Mouse (Mus musculus) gastrocnemius, postnatal 36 days (tissue): ENCODE data around the gene Gm21992. TPM values are rescaled to one million over a fixed set of nuclear protein-coding genes. Genes with fewer than 3 reads are reported as not detected.

Experiments used
- DNase-seq, 2 experiments: peaks; one replicate each; pipeline ENCODE4 v3.0.0; 2022
- intact Hi-C: fragments of 180-260 bp; cut with DNase I; formaldehyde crosslinking; loops from one replicate; pipeline ENCODE4 v1.15.1; 2025
- long read RNA-seq, 2 experiments: library from polyadenylated mRNA; stranded (forward); transcript quantifications; one replicate each; pipeline ENCODE4 v2.0.0; 2021
- total RNA-seq, 2 experiments: library from RNA; stranded (reverse); gene quantifications; 2 replicates each; pipeline ENCODE4 v1.2.3; 2021

Gm21992 gene
- total RNA-seq, result 10 to 100 TPM in 1 of 2 experiments, 1 to 10 TPM in 1; 9.3 to 12.0 TPM
- long read RNA-seq, experiment 1, partial matches to known transcripts, result 0 of 2 reads
- long read RNA-seq, experiment 1, other reads (novel, unspliced or antisense), result 2 of 2 reads
- long read RNA-seq, experiment 2, partial matches to known transcripts, result 1 of 2 reads
- long read RNA-seq, experiment 2, other reads (novel, unspliced or antisense), result 1 of 2 reads

GRCm38 (mm10) chr19:4811063-4811908 is at the start of gene Gm21992, which contains the start of gene Rbm14:
Gene Gm21992 (minus strand): TSS chr19:4811612.
Gene Rbm14 (minus strand): TSS chr19:4811634.
- intact Hi-C loops, result loop anchor here (5.0 kb wide), 1 partner anchor 54 kb away; the partner anchor contains the start of gene Rbm4b
- peak; percentile 98 for DNase-seq

- intact Hi-C loops, result no loop called here
- DNase-seq, result no peak
Measured at GRCm38 (mm10) chr19:4859081-4859480, 47.7 kb upstream of the Gm21992 start.

DNA sequence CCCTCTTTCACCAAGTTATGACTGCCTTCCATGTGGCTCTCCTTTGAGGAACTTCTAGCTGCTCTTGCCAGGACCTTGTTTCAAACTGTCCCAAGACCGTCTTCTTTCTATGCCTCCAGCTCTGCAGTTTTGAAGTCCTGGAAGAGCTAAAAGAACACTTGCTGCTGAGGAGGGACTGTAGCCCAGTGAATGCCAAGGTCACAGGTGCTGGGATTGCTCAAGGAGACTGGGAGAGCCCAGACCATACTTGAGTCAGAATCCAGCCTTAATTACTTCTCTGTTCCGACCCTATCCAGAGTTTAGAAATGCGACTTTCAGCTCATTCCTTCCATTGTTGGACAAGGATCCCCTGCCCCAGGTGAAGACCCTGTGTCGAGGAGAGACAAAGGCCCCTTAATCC is 44.5 kb upstream of the Gm21992 start:
- no peak for DNase-seq
- intact Hi-C loops, result no loop called here

DNA sequence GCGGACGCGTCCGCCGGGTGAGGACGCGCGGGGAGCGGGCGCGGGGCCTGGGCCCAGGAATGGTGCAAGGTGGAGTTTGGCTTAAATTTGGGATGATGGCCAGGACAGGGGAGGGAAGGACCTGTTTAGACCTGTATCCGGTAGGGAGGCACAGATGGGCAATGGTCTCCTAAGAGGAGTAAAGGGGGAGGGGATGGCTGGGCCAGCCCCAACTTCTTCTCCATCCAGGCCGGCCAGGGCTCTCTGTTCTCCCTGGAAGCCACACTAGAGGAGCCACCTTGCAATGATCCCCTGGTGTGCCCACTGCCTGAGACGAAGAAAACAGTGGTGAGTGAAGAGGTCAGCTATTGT is 44.0 kb upstream of the Gm21992 start:
- no peak for DNase-seq
- intact Hi-C loops, result no loop called here

GRCm38 (mm10) chr19:4854552-4855469 is 43.4 kb upstream of the Gm21992 start, which contains the start of gene Ctsf:
Gene Ctsf (plus strand): TSS chr19:4855130.
- intact Hi-C loops, result no loop called here
- DNase-seq, result peak; percentile 86 to 91

- intact Hi-C loops, result no loop called here
- no peak for DNase-seq
Measured at GRCm38 (mm10) chr19:4850281-4850680, 38.9 kb upstream of the Gm21992 start.

- DNase-seq, result no peak
- intact Hi-C loops, result loop anchor here (10.0 kb wide), 1 partner anchor 355 kb away; the partner anchor contains the start of gene 2010003K11Rik
Measured at GRCm38 (mm10) chr19:4849800-4850199, 38.4 kb upstream of the Gm21992 start.

- intact Hi-C loops, result loop anchor here (1.0 to 10.0 kb wide), 2 partner anchors 92 to 353 kb away; partner anchors contain the start of gene 2010003K11Rik
- DNase-seq, result no peak
Measured at GRCm38 (mm10) chr19:4847490-4847889, 36.1 kb upstream of the Gm21992 start.

DNA sequence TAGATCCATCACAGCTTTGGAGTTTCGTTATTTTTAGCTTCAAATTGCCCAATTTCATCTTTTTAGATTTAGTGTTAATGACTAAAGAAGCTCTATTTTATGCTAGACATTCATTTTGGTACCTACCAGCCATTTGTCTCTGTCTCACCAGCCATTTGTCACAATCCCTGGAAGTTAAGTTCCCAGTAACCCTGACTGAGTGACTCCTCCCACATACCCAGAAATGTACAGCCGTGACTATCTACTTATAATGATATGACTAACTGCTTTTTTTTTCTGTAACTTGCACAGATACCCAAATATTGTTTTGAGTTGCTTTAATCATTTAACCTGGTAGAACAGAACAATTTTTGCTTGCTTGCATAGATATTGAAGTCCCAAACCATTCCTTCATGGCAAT is 34.4 kb upstream of the Gm21992 start:
- intact Hi-C loops, result loop anchor here (10.0 kb wide), 1 partner anchor 351 kb away; the partner anchor contains the start of gene 2010003K11Rik
- no peak for DNase-seq

GRCm38 (mm10) chr19:4842611-4843010 is 31.2 kb upstream of the Gm21992 start:
- intact Hi-C loops, result loop anchor here (5.0 to 10.0 kb wide), 2 partner anchors 210 to 348 kb away; partner anchors contain the start of gene 2010003K11Rik
- no peak for DNase-seq

GRCm38 (mm10) chr19:4840848-4841247 is 29.4 kb upstream of the Gm21992 start:
- no peak for DNase-seq
- intact Hi-C loops, result loop anchor here (5.0 to 10.0 kb wide), 2 partner anchors 209 to 346 kb away; partner anchors contain the start of gene 2010003K11Rik

DNA sequence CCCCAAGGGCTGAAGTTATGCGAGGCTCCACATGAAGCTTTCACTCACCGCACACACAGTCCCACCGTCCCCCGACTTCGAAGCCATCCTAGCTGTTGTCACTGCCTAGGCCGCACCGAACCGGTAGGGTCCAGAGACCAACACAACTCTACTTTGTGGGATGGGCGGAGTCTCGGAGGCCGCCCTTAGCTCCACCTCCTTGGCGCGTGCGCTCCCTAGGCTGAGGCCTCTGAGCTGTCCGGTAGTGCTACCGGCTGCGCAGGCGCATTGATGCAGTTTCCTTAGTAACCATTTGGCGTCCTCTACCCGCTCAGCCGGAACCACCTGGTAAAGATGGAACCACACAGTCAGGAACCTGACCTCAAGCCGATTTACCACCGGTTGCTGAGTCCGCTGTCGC is 27.7 kb upstream of the Gm21992 start, which contains the start of the genes Ccs and Ccdc87:
Gene Ccs, minus strand, starts transcription at position 184 of the 400 bp plus-strand sequence.
Gene Ccdc87, plus strand, starts transcription at position 218 of the 400 bp plus-strand sequence.
- DNase-seq, result peak; percentile 96
- intact Hi-C loops, result no loop called here

DNA sequence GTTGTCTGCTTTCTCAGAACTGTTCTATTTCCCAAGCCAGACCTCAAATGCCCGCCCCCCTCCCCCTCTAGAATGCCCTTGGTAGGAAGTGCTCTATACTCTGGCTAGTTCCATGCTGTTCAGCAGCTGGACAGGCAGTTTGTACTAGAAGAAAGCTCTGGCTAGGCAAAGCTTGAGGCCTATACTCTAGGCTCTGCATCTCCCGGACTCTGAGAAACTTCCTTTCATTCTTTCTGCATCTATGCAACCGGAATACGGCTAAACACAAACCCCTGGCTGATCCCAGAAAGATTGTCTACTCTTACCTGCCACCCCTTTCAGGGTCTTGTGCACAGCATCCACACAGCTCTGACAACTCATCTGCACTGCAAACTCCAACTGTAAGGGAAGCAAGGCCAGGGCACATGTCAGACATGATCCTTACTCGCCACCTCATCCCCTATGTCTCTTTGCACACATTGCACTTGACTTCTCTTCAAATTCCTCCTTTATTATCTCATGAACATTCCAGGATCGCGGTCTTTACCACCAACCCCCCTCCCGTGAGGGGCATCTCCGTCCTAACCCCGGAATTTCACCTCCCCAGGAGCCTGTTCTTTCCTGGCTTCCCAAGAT is 27.2 kb upstream of the Gm21992 start:
- DNase-seq, result no peak
- intact Hi-C loops, result no loop called here

- intact Hi-C loops, result no loop called here
- no peak for DNase-seq
Measured at GRCm38 (mm10) chr19:4837049-4837448, 25.6 kb upstream of the Gm21992 start.

- no peak for DNase-seq
- intact Hi-C loops, result no loop called here
Measured at GRCm38 (mm10) chr19:4836096-4836495, 24.7 kb upstream of the Gm21992 start.

- no peak for DNase-seq
Measured at GRCm38 (mm10) chr19:4833977-4834376, 22.6 kb upstream of the Gm21992 start.

DNA sequence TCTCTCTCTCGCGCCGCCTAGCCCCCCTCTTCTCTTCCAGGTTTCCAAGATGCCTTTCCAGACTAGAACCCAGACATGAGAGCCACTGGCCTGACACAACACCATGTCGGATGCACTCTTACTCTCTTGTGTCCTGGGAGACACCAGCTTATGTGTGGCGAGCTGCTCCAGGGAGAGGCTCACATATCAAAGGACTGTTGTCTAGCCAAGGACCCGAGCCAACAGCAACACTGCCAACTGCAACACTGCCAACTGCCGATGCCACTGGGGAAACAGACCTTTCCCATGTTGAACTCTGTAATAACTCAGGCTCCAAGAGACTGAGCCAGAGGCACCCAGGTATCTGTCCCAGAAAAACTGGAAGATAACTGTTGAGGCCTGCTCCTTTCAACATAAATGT is 17.7 kb upstream of the Gm21992 start:
- DNase-seq, result peak; percentile 70 to 78
- intact Hi-C loops, result no loop called here

More at GRCm38 (mm10) chr19:4833977-4834376, 22.6 kb upstream of the Gm21992 start:
- intact Hi-C loops, result no loop called here

DNA sequence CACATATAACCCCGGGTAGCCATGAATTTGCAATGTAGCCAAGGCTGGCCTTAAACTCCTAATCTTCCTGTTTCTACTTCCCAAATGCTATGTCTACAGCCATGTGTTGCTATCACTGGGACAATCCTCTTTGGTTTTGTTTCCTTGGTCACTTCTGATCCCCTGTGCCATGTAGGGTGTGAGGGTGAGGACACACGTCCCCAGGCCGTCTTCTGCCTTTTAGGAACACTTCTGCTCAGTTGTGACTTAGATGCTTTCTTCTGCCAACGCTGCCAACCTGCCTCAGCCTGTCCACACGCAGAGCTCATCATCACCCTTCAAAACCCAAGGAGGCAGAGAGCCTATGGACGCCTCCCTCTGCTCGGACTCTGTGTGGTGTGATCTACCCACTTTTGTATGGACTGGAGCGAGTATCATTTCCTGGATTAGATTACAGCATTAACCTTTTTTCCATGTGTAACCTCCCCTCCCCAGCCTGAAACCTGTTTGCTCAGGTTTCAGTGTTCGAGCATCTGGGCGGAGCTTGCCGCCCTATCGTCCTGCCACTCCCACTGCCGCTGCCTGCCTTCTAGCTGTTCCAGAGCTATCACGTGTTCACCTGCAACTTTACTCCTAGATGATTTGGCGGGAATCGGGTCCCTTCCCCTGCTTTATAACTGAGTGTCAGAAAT is 17.2 kb upstream of the Gm21992 start:
- intact Hi-C loops, result no loop called here
- no peak for DNase-seq

GRCm38 (mm10) chr19:4820678-4821303 is 9.4 kb upstream of the Gm21992 start:
- peak; percentile 77 to 81 for DNase-seq

More at GRCm38 (mm10) chr19:4820678-4821303, 9.4 kb upstream of the Gm21992 start:
- intact Hi-C loops, result no loop called here
